Mouse (Mus musculus) CH12F3 (cell line): ENCODE measurements around the gene Pla2g1b.

Source experiments
- in situ Hi-C: fragments of 300-500 bp; cut with MboI; formaldehyde crosslinking; loops from 2 replicates; pipeline ENCODE4 v1.14.3; 2020; ENCODE audit warnings: low sequenced_read_pairs

Gene Pla2g1b

DNA sequence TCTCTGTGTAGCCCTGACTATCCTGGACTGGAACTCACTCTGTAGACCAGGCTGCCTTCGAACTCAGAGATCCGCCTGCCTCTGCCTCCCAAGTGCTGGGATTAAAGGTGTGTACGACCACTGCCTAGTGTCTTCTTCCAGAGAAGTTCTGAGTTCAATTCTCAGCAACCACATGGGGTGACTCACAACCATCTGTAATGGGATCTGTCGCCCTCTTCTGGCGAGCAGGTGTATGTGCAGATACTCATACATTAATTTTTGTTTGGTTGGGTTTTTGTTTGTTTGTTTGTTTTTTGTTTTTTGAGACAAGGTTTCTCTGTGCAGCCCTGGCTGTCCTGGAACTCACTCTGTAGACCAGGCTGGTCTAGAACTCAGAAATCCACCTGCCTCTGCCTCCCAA lies 23.4 kb upstream of the Pla2g1b start:
- in situ Hi-C loops, result loop anchor here (10.0 kb wide), 1 partner anchor 168 kb away; the partner anchor contains the start of genes Coq5 and Rnf10

- in situ Hi-C loops, result loop anchor here (10.0 kb wide), 1 partner anchor 169 kb away; the partner anchor contains the start of genes Coq5 and Rnf10
These were observed 21.9 kb upstream of the Pla2g1b start for GRCm38 (mm10) chr5:115444130-115444529.

GRCm38 (mm10) chr5:115447108-115447507 lies 19.0 kb upstream of the Pla2g1b start:
- in situ Hi-C loops, result loop anchor here (10.0 kb wide), 1 partner anchor 172 kb away; the partner anchor contains the start of genes Coq5 and Rnf10

DNA sequence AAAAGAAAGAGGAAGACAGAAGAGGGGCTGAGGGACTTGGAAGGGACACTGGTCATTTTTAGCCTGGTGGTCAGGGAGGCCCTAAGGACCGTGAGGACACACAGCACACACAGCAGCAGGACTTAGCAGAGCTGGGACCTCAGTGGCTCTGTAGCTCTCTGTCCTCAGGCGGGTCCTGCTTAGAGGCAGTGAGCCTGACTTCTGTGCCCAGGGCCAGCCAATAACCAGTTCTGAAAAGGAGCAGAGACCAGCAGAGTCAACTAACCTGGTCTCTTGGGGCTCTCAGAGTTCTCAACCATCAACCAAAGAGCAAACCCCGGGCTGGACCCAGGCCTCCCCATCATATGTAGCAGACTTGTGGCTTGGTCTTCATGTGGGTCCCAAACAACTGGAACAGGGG lies 16.8 kb upstream of the Pla2g1b start:
- in situ Hi-C loops, result loop anchor here (10.0 kb wide), 1 partner anchor 174 kb away; the partner anchor contains the start of genes Coq5 and Rnf10

- in situ Hi-C loops, result no loop called here
These were observed 15.4 kb upstream of the Pla2g1b start for GRCm38 (mm10) chr5:115450410-115451317.

GRCm38 (mm10) chr5:115454422-115455090 lies 11.5 kb upstream of the Pla2g1b start:
- in situ Hi-C loops, result no loop called here

DNA sequence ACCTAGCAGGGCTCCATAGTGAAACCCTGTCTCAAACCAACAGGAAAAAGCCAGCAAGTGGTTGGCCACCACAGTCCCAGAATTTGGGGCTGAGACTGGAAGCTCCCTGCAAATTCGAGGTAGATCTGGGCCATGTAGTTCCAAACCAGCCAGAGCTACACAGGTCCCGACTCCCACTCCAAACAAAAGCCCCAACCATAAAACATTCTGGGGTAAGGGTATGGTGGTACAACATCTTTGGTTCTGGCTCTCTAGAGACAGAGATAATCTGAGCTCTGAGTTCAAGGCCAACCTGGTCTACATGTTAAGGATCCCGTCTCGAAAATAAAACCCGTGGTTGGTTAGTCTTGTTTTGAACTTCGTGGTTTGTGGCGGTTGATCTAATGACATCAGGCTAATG lies 10.2 kb upstream of the Pla2g1b start:
- in situ Hi-C loops, result no loop called here

DNA sequence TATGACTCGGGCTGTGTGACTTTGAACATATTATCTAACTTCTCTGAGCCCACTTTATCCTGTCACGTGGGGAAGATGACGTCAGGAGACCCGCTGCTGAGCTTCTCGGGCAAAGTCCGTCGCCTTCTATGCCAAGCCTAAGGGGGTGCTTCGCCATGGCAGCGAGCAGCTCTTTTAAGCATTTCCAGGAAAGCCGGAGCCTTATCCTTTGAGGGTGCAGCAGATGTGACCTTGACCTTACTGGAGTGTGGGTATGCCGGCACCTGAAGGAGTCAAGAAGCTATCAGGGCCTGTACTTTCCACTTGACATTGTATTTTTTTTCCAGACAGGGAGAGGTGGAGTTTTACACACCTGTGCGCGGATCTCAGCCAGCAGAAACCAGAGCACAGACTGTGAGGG lies 7.1 kb upstream of the Pla2g1b start:
- in situ Hi-C loops, result no loop called here

GRCm38 (mm10) chr5:115464408-115465115 lies 1.5 kb upstream of the Pla2g1b start:
- in situ Hi-C loops, result no loop called here

- in situ Hi-C loops, result no loop called here
These were observed 3.7 kb downstream of the Pla2g1b start for GRCm38 (mm10) chr5:115469791-115470190.

- in situ Hi-C loops, result no loop called here
These were observed 4.9 kb downstream of the Pla2g1b start for GRCm38 (mm10) chr5:115470766-115471531.

GRCm38 (mm10) chr5:115473191-115473590 lies 7.1 kb downstream of the Pla2g1b start:
- in situ Hi-C loops, result no loop called here

DNA sequence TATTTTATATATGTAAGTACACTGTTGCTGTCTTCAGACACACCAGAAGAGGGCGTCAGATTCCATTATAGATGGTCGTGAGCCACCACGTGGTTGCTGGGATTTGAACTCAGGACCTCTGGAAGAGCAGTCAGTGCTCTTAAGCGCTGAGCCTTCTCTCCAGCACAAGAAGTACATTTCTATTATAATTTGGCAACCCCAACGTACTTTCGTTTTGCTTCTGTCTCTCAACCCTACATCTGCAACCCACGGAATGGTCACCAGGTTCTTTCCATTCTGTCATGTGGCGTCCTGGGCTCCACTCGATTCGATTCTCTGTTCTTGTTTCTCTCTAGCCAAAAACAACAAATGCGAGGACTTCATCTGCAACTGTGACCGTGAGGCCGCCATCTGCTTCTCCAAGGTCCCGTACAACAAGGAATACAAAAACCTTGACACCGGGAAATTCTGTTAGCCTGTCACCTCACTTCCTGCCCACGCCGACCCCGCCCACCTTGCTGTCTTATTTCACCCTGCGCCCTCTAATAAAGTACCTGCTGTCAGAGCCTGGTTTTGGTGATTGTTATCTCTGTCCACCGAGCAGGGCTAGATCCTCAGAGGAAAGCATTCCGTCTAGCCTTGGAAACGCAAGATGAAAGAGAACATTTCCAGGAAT lies 8.2 kb downstream of the Pla2g1b start:
- in situ Hi-C loops, result no loop called here

DNA sequence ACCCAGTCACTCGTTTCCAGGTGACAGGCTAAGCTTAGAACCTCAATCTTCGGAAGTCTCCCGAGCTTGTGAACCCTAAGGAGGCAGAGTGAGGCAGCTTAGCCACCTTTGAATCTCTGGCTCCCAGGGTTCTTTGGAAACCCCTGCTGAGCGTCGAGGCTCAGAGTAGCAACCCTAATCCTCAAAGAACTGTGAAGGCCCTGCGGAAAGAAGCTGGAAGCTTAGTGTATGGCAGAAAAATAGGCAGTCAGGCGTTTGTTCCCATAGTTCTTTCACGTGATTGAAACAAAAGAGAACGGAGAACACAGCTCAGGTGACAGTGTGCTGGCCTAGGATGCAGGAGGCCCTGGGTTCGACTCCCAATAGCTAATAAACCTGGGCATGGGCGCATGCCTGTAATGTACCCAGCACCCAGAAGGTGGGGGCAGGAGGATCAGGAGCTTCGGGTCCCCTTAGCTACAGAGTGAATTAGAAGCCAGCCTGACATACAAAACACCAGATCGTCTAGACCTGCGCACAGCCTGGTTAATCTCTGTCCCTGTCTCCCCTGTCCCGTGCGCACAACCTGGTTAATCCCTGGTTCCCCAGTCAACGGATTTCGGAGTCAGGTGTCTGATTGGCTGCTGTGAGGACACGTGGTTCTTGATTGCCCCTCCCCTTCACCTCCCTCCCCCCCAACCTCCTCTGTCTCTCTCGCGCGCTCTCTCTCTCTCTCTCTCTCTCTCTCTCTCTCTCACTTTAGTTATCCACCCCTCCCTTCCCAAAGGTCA lies 9.5 kb downstream of the Pla2g1b start:
- in situ Hi-C loops, result no loop called here

DNA sequence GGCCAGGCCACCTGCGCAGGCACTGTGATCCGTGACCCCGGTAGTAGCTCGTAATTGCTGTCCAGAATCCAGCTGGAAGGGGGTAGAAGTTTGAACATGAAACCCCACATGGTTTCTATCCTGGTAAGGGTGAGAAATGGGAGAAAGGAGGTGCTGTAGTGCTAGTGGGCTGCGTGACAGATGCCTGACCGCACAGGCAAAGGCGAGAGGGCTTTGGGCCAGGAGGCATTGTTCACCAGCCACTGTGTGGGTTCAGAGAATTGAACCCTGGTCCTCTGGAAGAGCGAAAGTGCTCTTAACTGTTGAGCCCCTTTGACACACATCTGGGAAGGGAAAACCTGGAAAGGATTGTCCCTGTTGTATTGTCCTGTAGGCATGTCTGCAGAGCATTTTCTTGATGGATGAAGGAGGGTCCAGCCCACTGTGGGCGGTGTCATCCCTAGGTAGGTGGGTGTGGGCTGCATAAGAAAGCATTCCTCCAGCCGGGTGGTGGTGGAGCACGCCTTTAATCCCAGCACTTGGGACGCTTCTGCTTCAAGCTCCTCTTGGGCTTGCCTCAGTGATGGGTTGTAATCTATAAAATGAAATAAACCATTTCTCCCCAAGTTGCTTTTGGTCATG lies 10.2 kb downstream of the Pla2g1b start:
- in situ Hi-C loops, result no loop called here

DNA sequence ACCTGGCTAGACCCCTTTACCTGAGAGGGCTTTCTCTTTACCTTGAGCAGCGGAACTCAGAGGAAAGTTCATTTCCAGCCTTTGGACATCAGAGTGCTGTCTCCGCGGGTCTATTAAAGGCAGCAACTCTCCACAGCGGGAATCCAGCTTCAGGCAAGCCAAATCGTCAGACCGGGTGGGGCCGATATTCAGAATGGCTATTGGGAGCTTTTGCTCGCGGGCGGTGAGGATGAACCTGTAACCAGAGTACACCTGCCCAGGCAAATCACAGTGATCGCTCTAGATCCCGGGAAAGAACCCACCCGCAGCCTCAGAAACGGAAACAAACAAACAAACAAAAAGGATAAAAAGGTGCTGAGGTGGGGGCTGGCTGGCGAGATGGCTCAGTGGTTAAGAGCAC lies 13.5 kb downstream of the Pla2g1b start:
- in situ Hi-C loops, result no loop called here

- in situ Hi-C loops, result no loop called here
These were observed 14.0 kb downstream of the Pla2g1b start for GRCm38 (mm10) chr5:115480101-115480500.

DNA sequence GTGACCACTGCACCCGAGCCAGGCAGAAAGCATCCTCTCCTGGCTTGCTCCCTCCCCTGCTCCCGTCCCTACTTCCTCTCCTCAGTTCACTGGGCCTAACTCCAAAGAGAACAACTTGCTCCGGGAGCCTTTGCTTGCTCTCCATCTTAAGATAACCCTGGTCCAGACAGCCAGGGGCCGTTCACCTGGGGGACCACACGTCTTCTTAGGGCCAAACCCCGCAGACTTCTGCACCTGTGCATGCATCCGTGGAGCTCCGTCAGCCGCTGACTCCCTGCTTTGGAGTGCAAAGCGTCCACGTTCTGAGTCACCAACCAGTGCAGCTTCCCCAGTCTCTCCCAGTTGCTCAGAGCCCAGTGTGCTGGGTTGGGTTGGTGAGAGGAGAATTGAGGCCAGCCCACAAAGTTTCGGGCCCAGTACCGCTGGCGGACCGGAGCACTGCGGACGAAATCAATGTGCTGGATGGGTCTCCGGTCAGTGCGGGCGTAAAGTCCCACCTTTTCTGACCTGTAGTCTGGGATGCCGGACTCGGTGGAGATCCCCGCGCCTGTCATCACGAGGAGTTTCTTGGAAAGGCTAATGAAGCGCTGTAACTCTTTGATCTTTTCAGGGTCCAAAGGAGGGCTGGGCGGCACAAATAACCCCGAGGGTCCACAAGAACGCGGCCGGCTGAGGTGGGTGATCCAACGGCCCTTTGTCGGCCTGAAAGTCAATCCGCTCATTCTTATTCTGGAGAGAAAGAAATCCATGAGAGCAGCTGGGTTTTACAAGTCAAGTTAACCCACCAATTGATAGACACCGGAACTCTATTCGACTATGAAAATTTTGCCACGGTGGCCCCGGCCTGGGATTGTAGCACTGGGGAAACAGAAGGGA lies 16.6 kb downstream of the Pla2g1b start:
- in situ Hi-C loops, result no loop called here
